Mouse (Mus musculus): ENCODE measurements around the gene Slc25a20. TPM values are rescaled to one million over a fixed set of nuclear protein-coding genes. Genes with fewer than 3 reads are reported as not detected.

Gene Slc25a20
- total RNA-seq (2014; rRNA removed) (96.4 and 118 TPM in 2 replicates), polyA plus RNA-seq (2012; rRNA removed) (52.5 and 70.6 TPM in 2 replicates)

DNA sequence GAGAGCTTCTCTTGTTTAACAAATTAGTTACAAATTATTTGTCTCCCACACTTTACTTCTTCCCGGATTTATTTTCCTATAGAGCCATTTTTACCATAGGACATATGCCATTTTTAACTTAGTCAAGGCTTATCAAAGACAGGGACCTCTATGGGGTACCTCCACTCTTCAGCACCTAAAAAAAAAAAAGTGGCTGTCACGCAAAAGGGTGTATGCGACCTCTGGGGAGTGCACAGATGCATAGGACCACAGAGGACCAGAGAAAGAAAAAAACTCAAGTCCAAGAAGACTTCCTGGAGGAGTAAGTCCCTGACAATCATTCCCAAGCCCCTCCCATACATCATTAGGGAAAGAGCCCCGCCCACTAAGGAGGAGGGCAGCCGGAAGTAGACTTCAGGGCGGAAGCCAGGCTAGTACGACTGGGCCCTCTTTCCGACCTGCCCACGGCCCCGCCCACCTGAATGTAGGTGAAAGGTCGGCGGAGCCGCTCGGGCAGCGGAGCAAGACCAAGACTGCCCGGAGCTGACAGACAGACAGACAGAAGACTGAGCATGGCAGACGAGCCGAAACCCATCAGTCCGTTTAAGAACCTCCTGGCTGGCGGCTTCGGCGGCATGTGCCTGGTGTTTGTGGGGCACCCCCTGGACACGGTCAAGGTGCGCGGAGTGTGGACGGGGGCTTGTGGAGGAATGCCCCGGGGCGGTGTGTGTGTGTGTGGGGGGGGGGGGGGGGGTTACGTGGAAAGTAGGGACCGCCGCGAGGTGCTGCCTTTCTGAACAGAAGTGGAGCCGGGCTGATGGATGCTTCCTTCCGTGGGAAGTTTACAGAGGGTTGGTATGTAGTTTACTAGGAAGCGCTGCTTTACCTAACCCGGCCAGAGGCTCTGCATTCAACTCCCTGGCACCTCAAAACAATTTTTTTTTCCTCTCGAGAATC is at the start of gene Slc25a20:
TSS of gene Slc25a20 (plus strand) at position 412 of the 936 bp plus-strand sequence.
- Histone ChIP-seq H3K27ac (replicated peaks; ENCODE audit: insufficient read depth, low read depth, low read length) (peak within 1 kb of the TSS; percentile 92), H3K27me3 (ENCODE audit: control insufficient read depth, insufficient read depth, low read length) (no peaks in the 10 kb centered on the region), H3K4me1 (ENCODE audit: control insufficient read depth, insufficient read depth, low read length) (peaks cover 2% of the 10 kb centered on the region; the same call in 1 of the 2 replicates), H3K79me2 (ENCODE audit: control insufficient read depth, insufficient read depth, low read length) (peaks cover 4% of the 10 kb centered on the region; the same call in 1 of the 2 replicates), H3K9ac (ENCODE audit: low read depth, low read length) (peak within 1 kb of the TSS; percentile 97), H3K36me3 (ENCODE audit: control insufficient read depth, insufficient read depth, low read length) (peaks cover 4% of the 10 kb centered on the region), H3K4me3 (ENCODE audit: insufficient read depth, low read depth, low read length) (peak within 1 kb of the TSS; percentile 99)
- WGBS: 4% methylated on average over 36 of the region's 37 CpGs
- peak; percentile 87 for DNase-seq (ENCODE audit: extremely low read depth, low read depth, low spot score)
- TF ChIP-seq POLR2A (IDR thresholded peaks at IDR 0.05; ENCODE audit: extremely low read depth, insufficient read depth, low read length): peak; percentile 64; the same call in 1 of the 2 replicates
- no peak for TF ChIP-seq CTCF (IDR thresholded peaks at IDR 0.05; ENCODE audit: low read depth, low read length)

DNA sequence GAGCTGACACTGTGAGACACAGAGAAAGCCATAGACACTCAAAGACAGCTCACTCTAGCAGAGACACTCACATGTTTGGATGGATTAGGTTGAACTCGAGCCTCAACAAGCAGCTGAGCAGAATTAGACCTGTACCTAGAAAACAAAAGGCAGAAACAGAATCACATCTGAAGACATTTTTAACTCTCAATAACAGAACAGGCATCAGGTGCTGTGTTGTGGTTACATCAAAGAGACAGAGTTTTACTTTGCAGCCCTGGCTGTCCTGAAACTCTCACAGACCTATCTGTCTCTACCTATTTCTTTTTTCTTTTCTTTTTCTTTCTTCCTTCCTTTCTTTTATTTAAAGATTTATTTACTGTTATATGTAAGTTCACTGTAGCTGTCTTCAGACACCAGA is 44.6 kb upstream of the Slc25a20 start:
- no peaks in the 10 kb centered on the region for H3K27me3 ChIP-seq (ENCODE audit: control insufficient read depth, insufficient read depth, low read length)
- no peak overlapping the region for H3K27ac ChIP-seq (replicated peaks; ENCODE audit: insufficient read depth, low read depth, low read length)
- H3K4me1 ChIP-seq (ENCODE audit: control insufficient read depth, insufficient read depth, low read length): no peaks in the 10 kb centered on the region
- peaks cover 2% of the 10 kb centered on the region; the same call in 1 of the 2 replicates for H3K79me2 ChIP-seq (ENCODE audit: control insufficient read depth, insufficient read depth, low read length)
- 97% methylated on average over 1 of the region's 1 CpGs for WGBS
- H3K4me3 ChIP-seq (ENCODE audit: insufficient read depth, low read depth, low read length): no peak overlapping the region
- no peak for DNase-seq (ENCODE audit: extremely low read depth, low read depth, low spot score)
- peaks cover 68% of the 10 kb centered on the region for H3K36me3 ChIP-seq (ENCODE audit: control insufficient read depth, insufficient read depth, low read length)
- H3K9ac ChIP-seq (ENCODE audit: low read depth, low read length): no peak overlapping the region
- no peak for TF ChIP-seq CTCF (IDR thresholded peaks at IDR 0.05; ENCODE audit: low read depth, low read length)
- no peak for TF ChIP-seq POLR2A (IDR thresholded peaks at IDR 0.05; ENCODE audit: extremely low read depth, insufficient read depth, low read length)

DNA sequence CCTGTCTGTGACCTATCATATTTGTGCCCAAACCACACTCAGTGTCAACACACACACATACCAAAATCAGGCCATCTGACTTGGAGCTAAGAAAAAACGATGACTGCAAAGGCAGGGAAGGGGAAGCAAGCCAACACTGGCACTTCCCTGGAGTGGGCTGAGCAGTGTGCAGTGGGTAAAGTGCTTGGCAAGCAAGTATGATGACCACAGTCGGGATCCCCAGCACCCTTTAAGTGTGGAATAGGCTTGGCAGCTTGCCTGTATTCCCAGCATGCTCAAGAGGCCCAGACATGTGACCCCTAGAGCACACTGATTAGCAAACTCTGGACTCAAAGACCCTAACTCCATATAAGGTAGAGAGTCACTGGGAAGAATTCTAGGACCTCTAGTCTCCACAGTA is 35.4 kb upstream of the Slc25a20 start:
- peak; percentile 17 for DNase-seq (ENCODE audit: extremely low read depth, low read depth, low spot score)
- Histone ChIP-seq H3K79me2 (ENCODE audit: control insufficient read depth, insufficient read depth, low read length) (peaks cover 31% of the 10 kb centered on the region), H3K9ac (ENCODE audit: low read depth, low read length) (no peak overlapping the region), H3K27me3 (ENCODE audit: control insufficient read depth, insufficient read depth, low read length) (no peaks in the 10 kb centered on the region), H3K4me3 (ENCODE audit: insufficient read depth, low read depth, low read length) (no peak overlapping the region), H3K4me1 (ENCODE audit: control insufficient read depth, insufficient read depth, low read length) (no peaks in the 10 kb centered on the region), H3K27ac (replicated peaks; ENCODE audit: insufficient read depth, low read depth, low read length) (no peak overlapping the region), H3K36me3 (ENCODE audit: control insufficient read depth, insufficient read depth, low read length) (peaks cover 19% of the 10 kb centered on the region)
- TF ChIP-seq POLR2A (IDR thresholded peaks at IDR 0.05; ENCODE audit: extremely low read depth, insufficient read depth, low read length): no peak
- TF ChIP-seq CTCF (IDR thresholded peaks at IDR 0.05; ENCODE audit: low read depth, low read length): no peak
- 0% methylated on average over 2 of the region's 2 CpGs for WGBS

DNA sequence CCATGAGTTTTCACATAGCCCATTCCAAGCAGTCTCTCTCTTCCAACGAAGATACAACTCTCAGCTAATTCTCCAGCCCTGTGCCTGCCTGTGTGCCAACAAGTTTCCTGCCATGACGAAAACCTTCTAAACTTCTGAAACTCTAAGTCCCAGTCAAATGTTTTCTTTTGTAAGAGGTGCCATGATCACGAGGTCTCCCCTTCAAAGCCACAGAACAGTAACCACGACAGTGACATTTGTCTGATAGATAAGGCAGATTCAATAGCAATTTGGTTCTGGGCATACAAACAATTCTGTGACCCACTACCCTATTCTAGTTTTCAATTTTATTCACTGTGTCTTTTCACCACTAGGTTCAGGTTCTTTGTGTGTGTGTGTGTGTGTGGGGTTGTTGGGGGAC is 33.7 kb upstream of the Slc25a20 start:
- Histone ChIP-seq H3K4me3 (ENCODE audit: insufficient read depth, low read depth, low read length) (no peak overlapping the region), H3K4me1 (ENCODE audit: control insufficient read depth, insufficient read depth, low read length) (no peaks in the 10 kb centered on the region), H3K27ac (replicated peaks; ENCODE audit: insufficient read depth, low read depth, low read length) (no peak overlapping the region), H3K36me3 (ENCODE audit: control insufficient read depth, insufficient read depth, low read length) (peaks cover 25% of the 10 kb centered on the region), H3K27me3 (ENCODE audit: control insufficient read depth, insufficient read depth, low read length) (no peaks in the 10 kb centered on the region), H3K9ac (ENCODE audit: low read depth, low read length) (no peak overlapping the region), H3K79me2 (ENCODE audit: control insufficient read depth, insufficient read depth, low read length) (peaks cover 37% of the 10 kb centered on the region)
- WGBS: 72% methylated on average over 4 of the region's 4 CpGs
- no peak for TF ChIP-seq POLR2A (IDR thresholded peaks at IDR 0.05; ENCODE audit: extremely low read depth, insufficient read depth, low read length)
- TF ChIP-seq CTCF (IDR thresholded peaks at IDR 0.05; ENCODE audit: low read depth, low read length): no peak
- DNase-seq (ENCODE audit: extremely low read depth, low read depth, low spot score): no peak

DNA sequence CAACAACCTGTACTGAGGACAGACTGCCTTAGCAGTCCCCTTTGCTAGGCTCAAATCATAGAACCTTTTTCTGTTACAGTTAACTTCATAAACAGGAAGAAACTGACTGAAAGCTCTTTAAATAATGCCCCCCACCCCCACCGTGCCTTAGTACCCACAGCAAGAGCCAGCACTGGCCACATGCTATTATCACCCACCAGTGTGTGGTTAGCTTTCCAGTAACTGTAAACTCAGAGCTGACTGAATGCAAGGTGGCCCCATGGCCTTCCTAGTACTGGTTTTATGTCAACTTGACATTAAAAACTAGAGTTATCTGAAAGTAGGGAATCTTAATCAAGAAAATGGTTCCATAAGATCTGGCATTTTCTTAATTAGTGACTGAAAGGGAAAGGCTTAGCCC is 31.2 kb upstream of the Slc25a20 start:
- H3K4me1 ChIP-seq (ENCODE audit: control insufficient read depth, insufficient read depth, low read length): no peaks in the 10 kb centered on the region

More for the DNA sequence above, 31.2 kb upstream of the Slc25a20 start:
- 58% methylated on average over 1 of the region's 1 CpGs for WGBS
- Histone ChIP-seq H3K4me3 (ENCODE audit: insufficient read depth, low read depth, low read length) (no peak overlapping the region), H3K79me2 (ENCODE audit: control insufficient read depth, insufficient read depth, low read length) (peaks cover 40% of the 10 kb centered on the region), H3K36me3 (ENCODE audit: control insufficient read depth, insufficient read depth, low read length) (peaks cover 27% of the 10 kb centered on the region), H3K27ac (replicated peaks; ENCODE audit: insufficient read depth, low read depth, low read length) (no peak overlapping the region), H3K9ac (ENCODE audit: low read depth, low read length) (no peak overlapping the region), H3K27me3 (ENCODE audit: control insufficient read depth, insufficient read depth, low read length) (no peaks in the 10 kb centered on the region)
- TF ChIP-seq POLR2A (IDR thresholded peaks at IDR 0.05; ENCODE audit: extremely low read depth, insufficient read depth, low read length) (no peak), CTCF (IDR thresholded peaks at IDR 0.05; ENCODE audit: low read depth, low read length) (no peak)
- DNase-seq (ENCODE audit: extremely low read depth, low read depth, low spot score): no peak
